Mouse (Mus musculus) natural killer cell, adult 2 months (primary cell): ENCODE results near the gene Gm10024.
"Not testable (repeated sequence)": the region's sequence is repeated elsewhere in the genome, so short reads cannot be mapped to it uniquely, and the experiment has no call there.

Experiments used
- DNase-seq, 2 experiments: peaks; one replicate each; pipeline ENCODE4 v3.0.0; 2022; ENCODE audit warnings: low spot score in 2 of 2

The Gm10024 gene

DNA sequence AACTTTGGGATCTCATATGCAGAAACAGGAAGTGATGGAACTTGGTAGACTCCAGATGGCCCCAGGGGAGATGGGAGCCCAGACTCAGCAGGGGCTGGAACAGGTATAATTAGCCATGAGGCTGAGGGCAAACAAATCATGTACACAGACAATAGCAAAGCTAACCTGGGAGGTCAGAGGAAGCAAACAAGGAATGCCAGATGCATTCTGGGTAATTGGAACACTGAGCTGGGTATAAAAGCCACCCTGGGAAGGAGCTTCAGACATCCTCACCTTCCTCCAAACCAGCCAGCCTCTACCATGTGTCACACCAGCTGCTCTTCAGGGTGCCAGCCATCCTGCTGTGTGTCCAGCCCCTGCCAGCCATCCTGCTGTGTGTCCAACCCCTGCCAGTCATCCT lies at the start of gene Gm10024:
TSS of gene Gm10024 (plus strand) at position 301 of the 400 bp plus-strand sequence.
- not testable (repeated sequence) for DNase-seq

DNA sequence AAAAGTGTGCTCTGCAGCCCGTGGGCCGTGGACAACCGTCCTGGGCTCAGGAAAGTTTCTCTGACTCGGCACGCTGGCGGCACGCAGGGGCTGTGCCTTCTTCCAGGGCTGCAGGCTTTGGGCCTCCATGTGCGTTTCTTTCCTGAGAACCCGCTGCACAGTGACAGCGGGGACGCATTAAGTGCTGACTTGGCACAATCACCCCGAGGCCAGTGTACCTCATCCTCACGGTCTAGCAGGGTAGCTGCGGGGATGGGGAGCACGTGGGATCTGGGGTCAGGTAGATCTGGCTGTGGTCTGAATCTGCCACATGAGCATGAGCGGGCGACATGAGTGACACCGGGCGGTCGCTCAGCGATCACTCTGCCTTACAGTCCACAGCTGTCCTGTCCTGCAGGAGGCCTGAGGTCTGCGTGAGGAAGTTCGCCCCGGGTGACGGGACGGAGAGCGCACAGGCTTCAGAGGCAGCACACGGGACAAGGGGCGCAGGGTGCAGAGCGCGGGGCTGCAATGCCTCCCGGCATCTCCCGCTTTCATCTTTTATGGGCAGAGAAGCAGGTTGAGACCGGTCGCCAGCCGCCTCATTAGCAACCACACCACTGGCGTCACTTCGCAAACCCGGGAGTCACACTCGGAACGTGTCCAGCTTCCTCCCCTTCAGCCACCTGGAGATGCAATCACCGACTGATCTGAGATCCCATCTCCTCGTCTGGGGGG lies 47.1 kb upstream of the Gm10024 start:
- DNase-seq: no peak

DNA sequence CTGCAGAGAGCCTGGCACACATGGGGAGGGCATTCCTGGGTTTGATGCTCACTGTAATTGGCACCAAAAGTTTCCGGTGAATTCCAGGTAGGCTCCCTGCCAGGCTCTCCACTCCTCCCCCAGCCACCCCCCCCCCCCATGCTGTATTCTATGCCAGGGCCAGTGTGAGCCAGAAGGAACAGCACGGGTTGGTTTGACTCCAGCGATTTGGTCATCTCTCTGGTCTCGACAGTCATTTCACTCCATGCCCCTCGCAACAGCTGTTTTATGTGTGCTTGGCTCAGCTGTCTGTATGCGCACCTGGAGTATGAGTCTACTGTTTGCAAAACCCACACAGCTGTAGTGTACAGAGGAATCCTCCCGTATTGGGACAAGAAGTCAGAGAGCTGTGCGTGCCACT lies 44.9 kb upstream of the Gm10024 start:
- DNase-seq: no peak

DNA sequence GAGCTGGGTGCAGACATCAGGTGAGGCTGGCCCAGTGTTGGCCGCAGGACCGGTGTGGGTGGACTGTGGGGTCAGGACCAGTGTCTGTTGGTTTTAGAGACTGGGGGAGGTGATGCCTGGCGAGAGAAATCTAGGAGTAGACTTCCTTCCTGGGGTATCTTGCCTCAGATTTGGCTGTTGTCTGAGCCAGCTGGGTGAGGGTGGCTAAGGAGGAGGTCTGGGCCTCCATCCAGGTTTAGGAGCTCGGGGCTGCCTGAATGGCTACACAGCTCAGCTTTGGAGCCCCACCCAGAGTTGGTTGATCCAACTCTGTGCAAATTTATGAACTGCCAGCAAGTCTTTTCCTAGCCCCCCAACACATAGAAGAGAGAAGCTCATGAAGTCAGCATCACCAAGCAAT lies 43.9 kb upstream of the Gm10024 start:
- DNase-seq: no peak

DNA sequence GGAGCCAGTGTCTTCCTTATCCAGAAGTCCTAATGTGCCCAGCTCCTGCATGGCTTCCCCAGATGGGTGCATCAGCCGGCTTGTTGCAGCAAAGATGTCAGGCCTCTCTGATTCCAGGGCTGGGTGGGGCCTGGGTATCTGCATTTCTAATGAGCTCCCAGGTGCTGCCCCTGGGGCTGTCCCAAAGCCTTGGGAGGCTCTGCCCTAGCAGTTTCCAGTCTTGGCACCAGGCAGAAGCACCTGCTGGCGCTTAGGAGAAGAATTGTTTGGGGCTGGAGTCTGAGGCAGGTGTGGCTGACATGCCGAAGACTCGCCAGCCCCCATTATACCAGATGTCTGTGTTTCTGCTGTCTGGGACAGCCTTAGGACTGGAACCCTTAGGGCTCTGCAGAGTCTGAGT lies 40.5 kb upstream of the Gm10024 start:
- DNase-seq: no peak

DNA sequence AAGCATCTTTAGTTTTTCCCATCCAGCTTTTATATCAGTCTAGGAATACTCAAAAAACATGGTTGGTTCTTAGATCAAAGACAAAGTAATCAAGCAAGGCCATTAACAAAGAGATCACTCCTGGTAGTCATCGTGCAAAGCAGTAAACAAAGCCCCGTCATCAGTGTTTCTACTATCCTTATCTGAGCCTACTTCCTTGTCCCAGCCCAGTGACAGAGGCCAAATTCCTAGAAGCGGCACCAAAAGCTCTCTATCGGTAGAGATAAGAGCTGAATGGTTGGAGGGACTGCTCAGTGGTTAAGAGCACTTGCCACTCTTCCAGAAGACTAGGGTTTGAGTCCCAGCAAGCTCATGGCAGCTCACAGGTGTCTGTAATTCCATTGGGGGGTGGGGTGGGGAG lies 39.7 kb upstream of the Gm10024 start:
- DNase-seq: no peak

DNA sequence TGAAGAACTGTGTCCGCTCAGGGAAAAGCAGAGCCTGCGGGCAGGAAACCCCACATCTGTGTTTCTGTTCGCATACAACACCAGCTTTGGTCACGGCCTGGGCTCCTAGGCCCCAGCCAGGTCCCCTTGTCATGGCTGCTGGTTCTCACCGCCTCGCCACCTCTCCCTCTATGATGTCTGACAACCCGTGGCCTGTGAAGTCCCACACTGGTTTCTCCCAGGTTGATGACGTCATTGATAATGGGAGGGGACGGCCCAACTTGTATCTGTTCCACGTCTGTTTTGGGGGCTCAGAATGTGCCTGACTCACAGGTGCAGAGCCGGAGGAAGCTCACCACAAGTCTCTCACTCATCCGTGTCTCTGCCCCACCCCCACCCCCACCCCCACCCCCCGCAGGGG lies 37.5 kb upstream of the Gm10024 start:
- DNase-seq: peak in 1 of 2 experiments; percentile 66

DNA sequence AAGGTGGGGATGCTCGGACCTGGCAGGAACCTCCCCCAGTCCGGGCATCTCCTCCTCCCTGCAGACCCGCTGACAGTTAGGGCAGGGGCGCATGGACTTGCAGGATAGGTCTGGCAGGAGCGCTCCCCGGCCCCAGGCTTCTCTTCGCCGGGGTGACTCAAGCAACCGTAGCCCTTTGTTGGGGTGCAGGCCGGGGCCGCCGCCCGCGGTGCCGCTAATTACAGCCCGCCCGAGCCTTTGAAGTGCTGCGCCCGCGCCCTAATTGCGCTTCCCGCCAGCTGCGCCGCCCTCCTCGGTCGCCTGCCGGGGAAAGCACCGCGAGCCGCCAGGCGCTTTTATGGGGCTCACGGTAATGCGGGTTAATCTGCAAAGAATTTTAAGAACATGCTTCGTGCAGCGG lies 33.7 kb upstream of the Gm10024 start:
- peak in 1 of 2 experiments; percentile 26 for DNase-seq

DNA sequence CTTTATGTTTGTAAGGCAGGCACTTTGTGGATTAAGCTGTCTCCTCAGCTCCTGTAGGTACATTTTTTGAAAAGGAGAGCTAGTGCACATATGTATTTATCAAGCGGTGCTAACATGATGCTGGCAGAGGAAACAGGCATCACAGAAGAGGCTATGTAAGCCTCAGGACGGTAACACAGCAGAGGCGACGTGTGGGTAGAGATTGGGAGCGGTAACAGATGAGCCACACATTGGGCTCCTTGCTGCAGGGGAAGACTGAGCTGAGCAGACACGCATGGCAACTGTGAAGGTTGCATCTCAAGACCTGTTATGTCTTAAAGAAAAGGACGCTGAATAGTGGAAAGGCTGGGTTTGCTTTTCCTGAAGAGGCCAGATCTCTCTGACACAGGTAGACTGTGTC lies 28.3 kb upstream of the Gm10024 start:
- DNase-seq: no peak

DNA sequence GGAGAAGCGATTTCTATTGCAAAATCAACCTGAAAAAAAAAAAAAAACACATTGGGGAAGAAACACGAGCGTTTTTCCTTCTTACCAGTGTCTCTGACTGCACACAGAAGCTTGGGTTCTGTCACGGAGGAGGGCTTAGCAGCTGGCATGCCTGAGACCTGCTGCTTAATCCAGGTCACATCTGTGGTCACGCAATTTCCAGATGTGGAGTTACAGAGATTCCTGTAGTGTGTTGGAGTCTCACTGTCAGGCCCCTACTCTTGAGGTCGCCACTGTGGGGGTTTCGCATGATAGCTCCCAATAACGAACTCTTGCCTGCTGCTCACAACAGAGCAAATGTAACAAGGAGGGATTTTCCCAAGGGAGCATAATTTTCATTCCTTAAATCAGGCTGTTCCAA lies 27.1 kb upstream of the Gm10024 start:
- no peak for DNase-seq

DNA sequence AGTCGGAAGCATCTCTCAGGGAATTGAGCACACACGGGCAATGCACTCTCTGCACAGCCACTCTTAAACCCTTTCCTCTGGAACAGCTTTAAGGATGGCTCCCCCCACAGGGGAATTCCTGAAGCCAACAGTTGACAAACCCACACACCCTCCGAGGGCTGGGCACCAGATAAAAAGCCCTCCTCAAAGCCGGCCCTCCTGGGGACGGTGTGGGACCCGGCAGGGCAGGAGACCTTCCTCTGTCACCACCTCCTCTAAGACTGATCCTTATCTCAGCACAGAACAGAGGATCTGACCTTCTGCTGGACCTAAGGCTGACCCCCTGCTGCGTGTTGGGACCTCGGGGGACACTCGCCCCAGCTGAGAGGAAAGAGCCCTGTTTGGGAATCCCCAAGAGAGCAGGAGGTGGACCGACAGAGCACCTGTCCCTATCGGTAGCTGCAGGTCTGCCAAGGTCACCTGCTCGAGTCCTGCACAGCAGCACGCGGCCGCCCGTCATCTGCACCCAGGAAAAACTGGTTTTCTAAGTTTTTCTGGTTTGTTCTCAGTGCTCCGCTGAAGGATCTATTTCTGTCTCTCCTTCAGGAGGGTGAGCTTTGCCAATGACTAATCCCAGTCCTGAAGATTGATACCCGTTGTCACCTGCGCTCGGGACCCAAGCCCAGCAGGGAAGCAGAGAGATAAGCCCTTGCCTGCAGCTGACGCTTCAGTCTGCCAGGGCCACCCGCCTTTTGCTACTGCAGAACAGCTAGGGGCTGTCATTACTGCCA lies 25.2 kb upstream of the Gm10024 start, which contains the start of gene Tspear:
TSS of gene Tspear (plus strand) at position 675 of the 770 bp plus-strand sequence.
- DNase-seq: no peak

DNA sequence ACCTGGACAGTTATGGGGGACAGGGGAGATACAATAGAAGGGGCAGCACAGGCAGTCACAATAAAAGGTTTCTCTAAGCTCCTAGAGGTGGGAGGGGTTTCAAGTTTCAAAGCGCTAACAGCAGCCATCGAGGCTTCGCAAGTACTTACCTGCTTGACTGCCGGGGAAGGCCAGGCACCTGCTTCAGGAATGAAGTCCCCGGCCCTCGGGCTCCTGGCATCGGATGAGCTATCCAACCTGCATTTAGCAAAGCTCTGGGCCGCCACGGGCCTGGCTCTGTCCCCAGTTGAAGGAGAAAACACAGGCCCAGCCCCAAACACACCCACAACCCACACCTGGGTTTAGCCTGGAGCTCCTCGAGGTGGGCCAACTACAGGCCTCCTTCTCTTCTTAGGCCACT lies 24.2 kb upstream of the Gm10024 start:
- no peak for DNase-seq

DNA sequence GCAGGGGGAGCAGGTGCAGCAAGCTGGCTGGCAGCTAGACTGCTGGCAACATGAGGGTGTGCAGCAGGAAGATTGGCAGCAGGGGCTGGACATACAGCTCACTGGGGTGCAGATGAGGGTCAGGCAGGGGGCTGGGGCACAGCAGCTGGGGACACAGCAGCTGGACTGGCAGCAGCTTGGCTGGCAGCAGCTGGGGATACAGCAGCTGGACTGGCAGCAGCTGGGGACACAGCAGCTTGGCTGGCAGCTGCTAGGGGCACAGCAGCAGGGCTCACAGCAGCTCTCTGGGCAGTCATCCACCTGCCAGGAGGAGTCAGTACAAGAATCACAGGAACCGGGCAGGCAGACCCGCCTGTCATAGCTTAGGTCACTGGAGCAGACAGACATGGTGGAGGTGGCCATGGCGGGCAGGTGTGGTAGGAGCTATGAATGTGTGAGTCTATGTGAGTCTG lies 20.9 kb upstream of the Gm10024 start, which contains the start of gene Gm19402:
TSS of gene Gm19402 (minus strand) at position 402 of the 452 bp plus-strand sequence.
- not testable (repeated sequence) for DNase-seq

DNA sequence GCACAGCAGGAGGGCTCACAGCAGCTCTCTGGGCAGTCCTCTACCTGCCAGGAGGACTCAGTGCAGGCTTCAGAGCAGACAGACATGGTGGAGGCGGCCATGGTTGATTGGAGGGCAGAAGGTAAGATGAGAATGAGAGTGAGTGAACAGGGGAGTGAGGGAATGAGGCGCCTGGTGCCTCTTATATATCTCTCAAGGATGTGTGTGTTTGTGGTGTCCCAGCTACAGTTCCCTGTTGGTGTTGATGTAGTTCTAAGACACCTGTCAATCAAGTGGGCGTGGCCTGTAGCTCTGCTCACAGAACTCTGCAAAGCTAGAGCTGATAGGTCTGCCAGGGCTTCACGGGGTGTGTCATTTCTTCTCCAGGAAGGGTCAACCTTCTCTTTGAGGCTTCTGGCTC lies 14.1 kb upstream of the Gm10024 start, which contains the start of gene Gm9508:
TSS of gene Gm9508 (minus strand) at position 101 of the 400 bp plus-strand sequence.
- DNase-seq: no peak

DNA sequence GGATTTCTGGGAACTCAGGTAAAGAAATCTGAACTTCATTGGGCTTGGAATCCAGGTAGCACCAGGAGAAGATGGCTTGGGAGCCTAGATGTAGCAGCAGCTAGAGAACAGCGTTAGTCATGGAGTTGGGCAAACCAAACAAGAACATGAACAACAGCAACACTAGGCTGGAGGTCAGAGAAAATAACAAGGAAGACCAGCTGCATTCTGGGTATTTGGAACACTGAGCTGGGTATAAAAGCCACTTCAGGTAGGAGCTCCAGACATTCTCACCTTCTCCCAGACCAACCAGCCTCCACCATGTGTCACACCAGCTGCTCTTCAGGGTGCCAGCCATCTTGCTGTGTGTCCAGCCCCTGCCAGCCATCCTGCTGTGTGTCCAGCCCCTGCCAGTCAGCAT lies 4.9 kb upstream of the Gm10024 start, which contains the start of gene Gm10272:
TSS of gene Gm10272 (plus strand) at position 301 of the 400 bp plus-strand sequence.
- no peak for DNase-seq

DNA sequence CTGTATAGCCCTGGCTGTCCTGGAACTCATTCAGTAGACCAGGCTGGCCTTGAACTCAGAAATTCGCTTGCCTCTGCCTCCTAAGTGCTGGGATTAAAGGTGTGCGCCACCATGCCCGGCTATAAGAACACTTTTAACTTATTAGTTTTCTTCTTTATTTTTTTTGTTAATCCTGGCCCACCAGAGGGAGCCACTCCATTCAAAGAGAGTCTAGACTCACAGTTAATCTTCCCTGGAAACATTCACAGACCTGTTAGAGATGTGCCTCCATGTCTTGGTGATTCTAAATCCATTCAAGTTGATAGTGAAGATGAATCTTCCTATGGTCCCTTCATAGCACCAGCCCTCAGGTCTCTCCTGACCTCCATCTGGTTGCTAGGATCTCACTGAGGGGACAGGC lies 1.4 kb upstream of the Gm10024 start:
- DNase-seq: no peak

DNA sequence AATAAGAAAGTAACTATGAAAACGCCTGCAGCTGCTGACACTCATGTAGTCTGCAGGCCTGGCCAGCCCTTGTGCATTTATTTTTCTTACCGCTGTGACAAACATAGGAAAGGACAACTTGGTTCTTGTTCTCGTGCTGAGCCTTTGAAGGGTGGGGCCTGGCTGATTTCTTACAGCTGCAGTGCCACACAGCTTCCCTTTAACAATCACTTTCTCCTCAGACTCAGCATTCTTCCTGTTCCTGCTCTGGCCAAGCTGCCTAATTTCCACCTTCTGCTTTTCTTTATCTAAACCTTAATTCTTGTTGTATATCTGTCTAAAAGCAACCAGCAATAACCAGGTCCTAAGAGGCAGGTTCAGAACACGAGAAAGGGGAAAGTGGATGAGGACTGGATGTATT lies 2.5 kb downstream of the Gm10024 start:
- DNase-seq: no peak

DNA sequence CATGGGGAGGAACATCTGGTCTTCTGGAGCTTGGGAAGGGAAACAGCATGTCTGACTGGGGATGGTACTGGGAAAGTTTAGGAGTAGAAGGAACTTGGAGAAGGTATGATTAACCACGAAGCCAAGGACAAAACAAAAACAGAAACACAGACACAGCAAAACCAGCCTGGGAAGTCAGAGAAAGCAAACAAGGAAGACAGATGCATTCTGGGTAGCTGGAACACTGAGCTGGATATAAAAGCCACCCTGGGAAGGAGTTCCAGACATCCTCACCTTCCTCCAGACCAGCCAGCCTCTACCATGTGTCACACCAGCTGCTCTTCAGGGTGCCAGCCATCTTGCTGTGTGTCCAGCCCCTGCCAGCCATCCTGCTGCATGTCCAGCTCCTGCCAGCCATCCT lies 4.2 kb downstream of the Gm10024 start, which contains the start of gene Gm10142:
TSS of gene Gm10142 (plus strand) at position 301 of the 400 bp plus-strand sequence.
- DNase-seq: no peak

DNA sequence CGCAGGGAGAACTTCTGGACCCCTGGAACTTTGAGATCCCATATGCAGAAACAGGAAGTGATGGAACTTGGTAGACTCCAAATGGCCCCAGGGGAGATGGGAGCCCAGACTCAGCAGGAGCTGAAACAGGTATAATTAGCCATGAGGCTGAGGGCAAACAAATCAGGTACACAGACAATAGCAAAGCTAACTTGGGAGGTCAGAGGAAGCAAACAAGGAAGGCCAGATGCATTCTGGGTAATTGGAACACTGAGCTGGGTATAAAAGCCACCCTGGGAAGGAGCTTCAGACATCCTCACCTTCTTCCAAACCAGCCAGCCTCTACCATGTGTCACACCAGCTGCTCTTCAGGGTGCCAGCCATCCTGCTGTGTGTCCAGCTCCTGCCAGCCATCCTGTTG lies 9.0 kb downstream of the Gm10024 start, which contains the start of gene Krtap12-1:
TSS of gene Krtap12-1 (plus strand) at position 301 of the 400 bp plus-strand sequence.
- not testable (repeated sequence) for DNase-seq

DNA sequence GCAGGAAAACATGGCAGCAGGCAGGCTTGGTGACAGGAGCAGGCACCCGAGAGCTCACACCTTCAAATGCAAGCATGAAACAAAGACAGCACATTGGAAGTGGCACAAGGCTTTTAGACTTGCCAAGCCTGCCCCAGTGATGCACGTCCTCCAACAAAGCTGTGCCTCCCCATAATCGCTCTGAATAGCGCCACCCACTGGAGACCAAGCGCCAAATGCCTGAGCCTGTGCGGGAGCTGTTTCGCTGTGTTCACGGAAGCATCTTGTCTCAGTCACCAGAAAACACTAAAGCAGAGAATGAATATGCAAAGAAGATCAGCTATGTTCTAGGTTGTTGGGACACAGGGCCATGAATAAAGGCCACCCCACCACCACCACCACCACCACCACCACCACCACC lies 13.6 kb downstream of the Gm10024 start:
- DNase-seq: no peak

DNA sequence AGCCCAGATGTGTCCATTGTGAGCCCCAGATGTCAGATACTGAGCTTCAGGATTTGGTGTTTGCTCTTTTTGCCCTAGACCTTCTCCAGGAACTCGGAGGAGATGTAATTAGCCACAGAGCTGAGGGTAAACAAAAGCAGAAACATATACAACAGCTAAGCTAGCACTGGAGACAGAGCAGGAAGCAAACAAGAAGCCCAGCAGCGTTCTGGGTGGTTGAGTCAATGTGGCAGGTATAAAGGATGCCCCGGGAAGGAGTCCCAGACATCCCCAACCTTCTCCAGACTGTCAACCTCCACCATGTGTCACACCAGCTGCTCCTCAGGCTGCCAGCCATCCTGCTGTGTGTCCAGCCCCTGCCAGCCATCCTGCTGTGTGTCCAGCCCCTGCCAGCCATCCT lies 14.9 kb downstream of the Gm10024 start, which contains the start of gene Gm10100:
TSS of gene Gm10100 (plus strand) at position 301 of the 400 bp plus-strand sequence.
- DNase-seq: no peak

DNA sequence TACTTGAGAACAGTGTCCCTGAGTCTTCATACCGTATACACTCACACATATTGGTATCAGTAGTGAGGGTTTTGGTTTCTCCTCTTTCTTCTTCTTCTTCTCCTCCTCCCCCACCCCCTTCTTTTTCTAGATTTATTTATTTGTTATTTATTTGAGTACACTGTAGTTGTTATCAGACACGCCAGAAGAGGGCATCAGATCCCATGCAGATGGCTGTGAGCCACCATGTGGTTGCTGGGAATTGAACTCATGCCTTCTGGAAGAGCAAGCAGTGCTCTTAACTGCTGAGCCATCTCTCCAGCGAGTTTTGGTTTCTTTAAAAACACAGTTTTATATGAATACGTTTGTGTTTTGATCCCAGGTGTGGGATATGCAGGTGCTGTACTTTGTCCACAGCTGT lies 17.0 kb downstream of the Gm10024 start:
- no peak for DNase-seq
